11 mouse cellular contexts compared by ENCODE assay signal in genomic region chr15:99847207-99847881, GRCm38 (mm10). TPM values are rescaled to one million over a fixed set of nuclear protein-coding genes. Genes with fewer than 3 reads are reported as not detected.
A peak's percentile ranks its signal among the peaks of the same experiment; 100 is the strongest.
DNase-seq lines count a peak whose midpoint lies in the region; ATAC-seq and TF ChIP-seq lines count a peak whose summit lies in the region.
"Had no signal": no experiment of that assay in that cellular context is flagged by ENCODE, and none has a peak within 500 bp of the region (broad histone marks: within the 10 kb centered on the region; RNA-seq: fewer than 3 reads in every experiment).

No protein-coding gene starts in this region.

- no peaks in the 10 kb centered on the region for H3K9me3 ChIP-seq in stomach, postnatal 0 days (ENCODE audit: control insufficient read depth, low read length)
- H3K9me3 ChIP-seq: hindbrain, embryonic 13.5 days had no signal

- no peaks in the 10 kb centered on the region for H3K27me3 ChIP-seq in heart, adult 2 months (ENCODE audit: control insufficient read depth, insufficient read depth, low read length)
- no peaks in the 10 kb centered on the region for H3K27me3 ChIP-seq in stomach, postnatal 0 days (ENCODE audit: control insufficient read depth, insufficient read depth, low read length)
- H3K27me3 ChIP-seq: hindbrain, embryonic 13.5 days had no signal

- H3K4me3 ChIP-seq in heart, adult 2 months: no peak overlapping the region
- no peak overlapping the region for H3K4me3 ChIP-seq in stomach, postnatal 0 days (ENCODE audit: low read depth, low read length)
- H3K4me3 ChIP-seq: hindbrain, embryonic 13.5 days had no signal

- H3K27ac ChIP-seq in heart, adult 2 months: no peak overlapping the region
- H3K27ac ChIP-seq in stomach, postnatal 0 days (replicated peaks): peak overlapping the region; percentile 80
- H3K27ac ChIP-seq: hindbrain, embryonic 13.5 days had no signal

- ATAC-seq in stomach, postnatal 0 days (ENCODE audit: low FRiP score, low TSS enrichment): 0 out of 2 replicates have a peak, but pooled peaks have one; percentile 31

- DNase-seq in heart, adult 11 months: peak; percentile 86
- DNase-seq in heart, adult 2 months: no peak
- peak; percentile 7 for DNase-seq in thymus, postnatal 0 days (ENCODE audit: low spot score)
- no peak for DNase-seq in thymus, postnatal 10 days (ENCODE audit: low spot score in 2 of 2)
- DNase-seq in kidney, postnatal 4 days: peak; percentile 41 to 62
- no peak for DNase-seq in stomach, postnatal 0 days (ENCODE audit: low spot score)
- no peak for DNase-seq in ovary, postnatal 14 days (ENCODE audit: low spot score)
- no peak for DNase-seq in T-cell, adult 2 months (ENCODE audit: low spot score)
- DNase-seq: cerebellum, adult 11-12 months; thymus, postnatal 14 days had no signal

- no peaks in the 10 kb centered on the region for H3K79me2 ChIP-seq in heart, adult 2 months (replicated peaks; ENCODE audit: control insufficient read depth, insufficient read depth, low read length)

- intact Hi-C loops in heart, adult 2 months (cut with DNase I): no loop called here

- no peak for TF ChIP-seq POLR2A in heart, adult 2 months (IDR thresholded peaks at IDR 0.05; ENCODE audit: insufficient read depth, low read depth, low read length)

- 58% methylated on average over 13 of the region's 13 CpGs for WGBS in heart, adult 2 months
- 18% methylated on average over 13 of the region's 13 CpGs for WGBS in stomach, postnatal 0 days

- peaks cover 4% of the 10 kb centered on the region for H3K4me1 ChIP-seq in heart, adult 2 months (ENCODE audit: control insufficient read depth, insufficient read depth, low read length)
- H3K4me1 ChIP-seq in stomach, postnatal 0 days (replicated peaks; ENCODE audit: control insufficient read depth, insufficient read depth): 0 out of 2 replicates have a peak, but pooled peaks cover 3% of the 10 kb centered on the region

- H3K9ac ChIP-seq in heart, adult 2 months (ENCODE audit: low read depth, low read length): no peak overlapping the region; the same call in 1 of the 2 replicates
- H3K9ac ChIP-seq in stomach, postnatal 0 days (ENCODE audit: low read length): no peak overlapping the region
- H3K9ac ChIP-seq: hindbrain, embryonic 13.5 days had no signal

- H3K36me3 ChIP-seq in heart, adult 2 months (ENCODE audit: control insufficient read depth, insufficient read depth, low read length): no peaks in the 10 kb centered on the region
- no peaks in the 10 kb centered on the region for H3K36me3 ChIP-seq in stomach, postnatal 0 days (ENCODE audit: control insufficient read depth, insufficient read depth, low read length)
- H3K36me3 ChIP-seq: hindbrain, embryonic 13.5 days had no signal

- TF ChIP-seq EP300 in heart, adult 2 months (IDR thresholded peaks at IDR 0.05; ENCODE audit: insufficient read depth, low read depth, low read length): no peak
- no peak for TF ChIP-seq EP300 in stomach, postnatal 0 days (optimal IDR thresholded peaks at IDR 0.05)

- no peak for TF ChIP-seq CTCF in heart, adult 2 months (IDR thresholded peaks at IDR 0.05)
- TF ChIP-seq CTCF in stomach, postnatal 0 days (IDR thresholded peaks at IDR 0.05; ENCODE audit: low read depth): no peak

- H3K4me2 ChIP-seq in stomach, postnatal 0 days (replicated peaks; ENCODE audit: low read depth): no peak overlapping the region; the same call in 1 of the 2 replicates
- H3K4me2 ChIP-seq: hindbrain, embryonic 13.5 days had no signal

RNA-seq across cellular contexts. Expression of gene Lima1, which starts 27.9 kb away (rescaled TPM):
- 10 to 100 TPM; 15.7 to 16.7 TPM for total RNA-seq in heart, adult 2 months (2021)
- polyA plus RNA-seq in heart, adult 2 months (2012; rRNA removed): 8.8 and 13.4 TPM in 2 replicates
- polyA plus RNA-seq in thymus, postnatal 0 days (2015; fragmentation: Nextera tagmentation; extraction: Ambion mirVana): 30.9 and 31.8 TPM in 2 replicates
- 70.1 and 77.1 TPM in 2 replicates for polyA plus RNA-seq in stomach, postnatal 0 days (2015; fragmentation: Nextera tagmentation; extraction: Ambion mirVana)

Comparison
In these comparisons a context has a peak if more than half of its experiments do, and no peak if none do; other contexts are left out.
1. DNase-seq: peak in heart, adult 11 months (single experiment), thymus, postnatal 0 days (single experiment) and kidney, postnatal 4 days (2 of 2); none in heart, adult 2 months (0 of 2), thymus, postnatal 10 days (0 of 2), stomach, postnatal 0 days (single experiment), ovary, postnatal 14 days (single experiment) and T-cell, adult 2 months (single experiment).